Mouse (Mus musculus) spleen, adult 2 months (tissue): Measurements from ENCODE around the gene H2-D1. TPM values are rescaled to one million over a fixed set of nuclear protein-coding genes. Genes with fewer than 3 reads are reported as not detected.

ENCODE experiments used
- DNase-seq, 2 experiments: peaks; one replicate each; pipeline versions ENCODE4 v3.0.0 to v3.0.0-alpha.2; 2012 to 2021; ENCODE audit warnings: low spot score in 2 of 2, low read depth in 1 of 2
- H3K27ac ChIP-seq: fragments of 200-500 bp; 2 replicates; pipeline ENCODE4 v1.5.1; 2012; ENCODE audit warnings: low read length, inconsistent platforms; ENCODE audit not compliant: insufficient read depth
- H3K27me3 ChIP-seq: fragments of 200-500 bp; 2 replicates; pipeline ENCODE4 v1.6.1; 2012; ENCODE audit warnings: mild to moderate bottlenecking, moderate library complexity, low read length, inconsistent platforms; ENCODE audit not compliant: control insufficient read depth, insufficient read depth
- H3K36me3 ChIP-seq: fragments of 200-500 bp; 2 replicates; pipeline ENCODE4 v1.6.1; 2012; ENCODE audit warnings: mild to moderate bottlenecking, low read length, inconsistent platforms; ENCODE audit not compliant: control insufficient read depth, insufficient read depth
- H3K4me1 ChIP-seq: fragments of 200-500 bp; 2 replicates; pipeline ENCODE4 v1.6.1; 2011; ENCODE audit warnings: inconsistent platforms; ENCODE audit not compliant: control insufficient read depth, insufficient read depth, insufficient read length
- H3K4me3 ChIP-seq: fragments of 200-500 bp; 2 replicates; pipeline ENCODE4 v1.5.1; 2011; ENCODE audit warnings: mild to moderate bottlenecking, inconsistent platforms; ENCODE audit not compliant: insufficient read depth, insufficient read length; ENCODE audit errors: extremely low read depth
- CTCF ChIP-seq: fragments of 200-500 bp; IDR thresholded peaks from 2 replicates; pipeline ENCODE4 v1.5.1; 2011; ENCODE audit warnings: mild to moderate bottlenecking, inconsistent platforms; ENCODE audit not compliant: insufficient read depth, insufficient read length, insufficient replicate concordance; ENCODE audit errors: extremely low read depth
- POLR2A ChIP-seq: fragments of 200-500 bp; IDR thresholded peaks from 2 replicates; pipeline ENCODE4 v1.6.1; 2011; ENCODE audit warnings: low read depth, low read length, inconsistent platforms
- WGBS: fragments of 180-500 bp; shearing (Covaris S2); methylation state at CpG from one replicate; pipeline ENCODE4 v1.1.7; 2018; 5-methylcytosine and 5-hydroxymethylcytosine counted together
- polyA plus RNA-seq: library from polyadenylated mRNA; depleted of rRNA; stranded (reverse); fragments of >200 nt; gene quantifications from 2 replicates; pipeline ENCODE4 v1.2.3, GENCODE M21; 2012

The H2-D1 gene
- polyA plus RNA-seq, 1 experiment = 1,148 TPM

- no peak overlapping the region for H3K27ac ChIP-seq
- no peak for DNase-seq
- H3K4me1 ChIP-seq = peaks cover 2% of the 10 kb centered on the region; the same call in 1 of the 2 replicates
- H3K27me3 ChIP-seq = no peaks in the 10 kb centered on the region
- peaks cover 5% of the 10 kb centered on the region; the same call in 1 of the 2 replicates for H3K36me3 ChIP-seq
- TF ChIP-seq POLR2A = no peak
- no peak for TF ChIP-seq CTCF
- 87% methylated on average over 3 of the region's 3 CpGs for whole genome bisulfite sequencing
- H3K4me3 ChIP-seq = no peak overlapping the region
Observed at GRCm38 (mm10) chr17:35272249-35272648, 9.7 kb downstream of the H2-D1 start.

- peak in 1 of 2 experiments; percentile 88 for DNase-seq
- TF ChIP-seq CTCF = peak; percentile 95
- no peak for TF ChIP-seq POLR2A
- Histone ChIP-seq H3K4me3 (no peak overlapping the region), H3K36me3 (no peaks in the 10 kb centered on the region), H3K4me1 (peaks cover 2% of the 10 kb centered on the region; the same call in 1 of the 2 replicates), H3K27ac (no peak overlapping the region), H3K27me3 (no peaks in the 10 kb centered on the region)
- 3% methylated on average over 11 of the region's 11 CpGs for WGBS
Observed at GRCm38 (mm10) chr17:35274770-35275169, 12.2 kb downstream of the H2-D1 start.

- H3K36me3 ChIP-seq = no peaks in the 10 kb centered on the region
- H3K27ac ChIP-seq = no peak overlapping the region
- TF ChIP-seq CTCF (no peak), POLR2A (no peak)
- DNase-seq = no peak
- no peak overlapping the region for H3K4me3 ChIP-seq
- WGBS = 31% methylated on average over 13 of the region's 13 CpGs
- no peaks in the 10 kb centered on the region for H3K27me3 ChIP-seq
- peaks cover 2% of the 10 kb centered on the region; the same call in 1 of the 2 replicates for H3K4me1 ChIP-seq
Observed at GRCm38 (mm10) chr17:35276304-35276864, 13.9 kb downstream of the H2-D1 start.

- 82% methylated on average over 8 of the region's 8 CpGs for WGBS
- Histone ChIP-seq H3K36me3 (no peaks in the 10 kb centered on the region), H3K27me3 (no peaks in the 10 kb centered on the region), H3K4me1 (peaks cover 2% of the 10 kb centered on the region; the same call in 1 of the 2 replicates), H3K27ac (no peak overlapping the region), H3K4me3 (no peak overlapping the region)
- DNase-seq = no peak
- TF ChIP-seq CTCF (no peak), POLR2A (no peak)
Observed at GRCm38 (mm10) chr17:35278049-35278448, 15.5 kb downstream of the H2-D1 start.

GRCm38 (mm10) chr17:35278957-35279688 lies 16.6 kb downstream of the H2-D1 start:
- no peak for DNase-seq
- 87% methylated on average over 13 of the region's 13 CpGs for whole genome bisulfite sequencing

GRCm38 (mm10) chr17:35280276-35280675 lies 17.7 kb downstream of the H2-D1 start:
- WGBS = 75% methylated on average over 3 of the region's 3 CpGs
- Histone ChIP-seq H3K4me3 (no peak overlapping the region), H3K36me3 (no peaks in the 10 kb centered on the region), H3K4me1 (no peaks in the 10 kb centered on the region), H3K27ac (no peak overlapping the region), H3K27me3 (peaks cover 2% of the 10 kb centered on the region; the same call in 1 of the 2 replicates)
- DNase-seq = no peak
- TF ChIP-seq POLR2A (no peak), CTCF (no peak)

More at GRCm38 (mm10) chr17:35278957-35279688, 16.6 kb downstream of the H2-D1 start:
- TF ChIP-seq CTCF (no peak), POLR2A (no peak)
- Histone ChIP-seq H3K27ac (no peak overlapping the region), H3K36me3 (no peaks in the 10 kb centered on the region), H3K4me3 (no peak overlapping the region), H3K4me1 (peaks cover 2% of the 10 kb centered on the region; the same call in 1 of the 2 replicates), H3K27me3 (no peaks in the 10 kb centered on the region)

GRCm38 (mm10) chr17:35285431-35285830 lies 22.9 kb downstream of the H2-D1 start:
- DNase-seq = no peak
- Histone ChIP-seq H3K4me3 (no peak overlapping the region), H3K4me1 (no peaks in the 10 kb centered on the region), H3K27me3 (peaks cover 4% of the 10 kb centered on the region; the same call in 1 of the 2 replicates), H3K36me3 (no peaks in the 10 kb centered on the region), H3K27ac (no peak overlapping the region)
- no peak for TF ChIP-seq CTCF
- TF ChIP-seq POLR2A = no peak
